Mouse (Mus musculus) megakaryocyte, embryonic 14.5 days (primary cell): ENCODE results near the gene Gm43552. TPM values are rescaled to one million over a fixed set of nuclear protein-coding genes. Genes with fewer than 3 reads are reported as not detected.

Experiments
- H3K27me3 ChIP-seq: replicated peaks from 2 replicates; pipeline ENCODE3; 2012; ENCODE audit warnings: inconsistent platforms
- H3K36me3 ChIP-seq: replicated peaks from 2 replicates; pipeline ENCODE3; 2012; ENCODE audit warnings: low read length, inconsistent platforms, mixed read lengths
- H3K4me1 ChIP-seq: 2 replicates; pipeline ENCODE4 v1.6.1; 2012; ENCODE audit warnings: inconsistent platforms
- H3K4me3 ChIP-seq: replicated peaks from 2 replicates; pipeline ENCODE3; 2012; ENCODE audit warnings: moderate library complexity, mild to moderate bottlenecking, inconsistent platforms
- H3K9me3 ChIP-seq: 2 replicates; pipeline ENCODE4 v1.6.1; 2012; ENCODE audit warnings: inconsistent platforms
- FLI1 ChIP-seq: IDR thresholded peaks from 2 replicates; pipeline ENCODE4 v1.6.1; 2012; ENCODE audit warnings: low read length, inconsistent platforms, mixed read lengths
- GATA1 ChIP-seq: IDR thresholded peaks from 3 replicates; pipeline ENCODE4 v1.6.1; 2012; ENCODE audit warnings: mixed read lengths, low read length, inconsistent platforms, borderline replicate concordance
- polyA plus RNA-seq: library from polyadenylated mRNA; stranded (reverse); fragments of >175 nt; gene quantifications from 2 replicates; pipeline ENCODE4 v1.2.3, GENCODE M21; 2012; ENCODE audit warnings: low replicate concordance; ENCODE audit not compliant: insufficient read depth

Gene Gm43552
- polyA plus RNA-seq, 1 experiment, result 52.6 TPM

GRCm38 (mm10) chr5:65475806-65476205 lies 16.8 kb downstream of the Gm43552 start:
- no peaks in the 10 kb centered on the region for H3K9me3 ChIP-seq
- no peak overlapping the region for H3K4me3 ChIP-seq
- peaks cover 73% of the 10 kb centered on the region for H3K4me1 ChIP-seq
- TF ChIP-seq GATA1, result no peak
- no peak for TF ChIP-seq FLI1
- H3K27me3 ChIP-seq, result no peaks in the 10 kb centered on the region
- peaks cover 58% of the 10 kb centered on the region for H3K36me3 ChIP-seq

DNA sequence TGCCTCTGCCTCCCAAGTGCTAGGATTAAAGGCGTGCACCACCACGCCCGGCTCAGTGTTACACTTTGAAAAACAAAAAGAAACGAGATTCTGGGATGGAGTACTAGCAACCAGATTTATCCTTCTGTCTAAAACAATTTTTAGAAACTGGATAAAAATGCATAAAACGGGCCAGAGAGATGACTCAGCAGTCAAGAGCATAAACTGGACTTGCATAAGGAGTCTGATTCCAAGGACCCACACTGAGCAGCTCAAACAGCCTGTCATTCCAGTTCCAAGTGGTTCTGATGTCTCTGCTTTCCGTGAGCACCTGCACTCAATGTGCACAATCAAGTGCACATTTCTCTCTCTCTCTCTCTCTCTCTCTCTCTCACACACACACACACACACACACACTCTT lies 22.9 kb downstream of the Gm43552 start:
- TF ChIP-seq GATA1, result no peak
- no peak for TF ChIP-seq FLI1
- Histone ChIP-seq H3K4me1 (peaks cover 25% of the 10 kb centered on the region), H3K9me3 (no peaks in the 10 kb centered on the region), H3K36me3 (peaks cover 88% of the 10 kb centered on the region), H3K4me3 (no peak overlapping the region), H3K27me3 (no peaks in the 10 kb centered on the region)

- Histone ChIP-seq H3K4me3 (no peak overlapping the region), H3K27me3 (no peaks in the 10 kb centered on the region), H3K36me3 (peaks cover 89% of the 10 kb centered on the region), H3K4me1 (peaks cover 13% of the 10 kb centered on the region), H3K9me3 (no peaks in the 10 kb centered on the region)
- TF ChIP-seq GATA1, result no peak
- no peak for TF ChIP-seq FLI1
These were observed 25.7 kb downstream of the Gm43552 start for GRCm38 (mm10) chr5:65466911-65467310.

- Histone ChIP-seq H3K27me3 (no peaks in the 10 kb centered on the region), H3K36me3 (peaks cover 87% of the 10 kb centered on the region), H3K4me1 (peaks cover 33% of the 10 kb centered on the region), H3K9me3 (no peaks in the 10 kb centered on the region), H3K4me3 (no peak overlapping the region)
- TF ChIP-seq FLI1, result no peak
- TF ChIP-seq GATA1, result no peak
These were observed 32.3 kb downstream of the Gm43552 start for GRCm38 (mm10) chr5:65460361-65460760.

- H3K36me3 ChIP-seq, result peaks cover 87% of the 10 kb centered on the region
- no peak overlapping the region for H3K4me3 ChIP-seq
- TF ChIP-seq GATA1 (no peak), FLI1 (no peak)
- H3K9me3 ChIP-seq, result no peaks in the 10 kb centered on the region
- no peaks in the 10 kb centered on the region for H3K27me3 ChIP-seq
- peaks cover 33% of the 10 kb centered on the region for H3K4me1 ChIP-seq
These were observed 33.2 kb downstream of the Gm43552 start for GRCm38 (mm10) chr5:65459454-65459853.

- no peaks in the 10 kb centered on the region for H3K9me3 ChIP-seq
- peaks cover 33% of the 10 kb centered on the region for H3K4me1 ChIP-seq
- no peak for TF ChIP-seq GATA1
- TF ChIP-seq FLI1, result no peak
These were observed 34.8 kb downstream of the Gm43552 start for GRCm38 (mm10) chr5:65457846-65458245.

DNA sequence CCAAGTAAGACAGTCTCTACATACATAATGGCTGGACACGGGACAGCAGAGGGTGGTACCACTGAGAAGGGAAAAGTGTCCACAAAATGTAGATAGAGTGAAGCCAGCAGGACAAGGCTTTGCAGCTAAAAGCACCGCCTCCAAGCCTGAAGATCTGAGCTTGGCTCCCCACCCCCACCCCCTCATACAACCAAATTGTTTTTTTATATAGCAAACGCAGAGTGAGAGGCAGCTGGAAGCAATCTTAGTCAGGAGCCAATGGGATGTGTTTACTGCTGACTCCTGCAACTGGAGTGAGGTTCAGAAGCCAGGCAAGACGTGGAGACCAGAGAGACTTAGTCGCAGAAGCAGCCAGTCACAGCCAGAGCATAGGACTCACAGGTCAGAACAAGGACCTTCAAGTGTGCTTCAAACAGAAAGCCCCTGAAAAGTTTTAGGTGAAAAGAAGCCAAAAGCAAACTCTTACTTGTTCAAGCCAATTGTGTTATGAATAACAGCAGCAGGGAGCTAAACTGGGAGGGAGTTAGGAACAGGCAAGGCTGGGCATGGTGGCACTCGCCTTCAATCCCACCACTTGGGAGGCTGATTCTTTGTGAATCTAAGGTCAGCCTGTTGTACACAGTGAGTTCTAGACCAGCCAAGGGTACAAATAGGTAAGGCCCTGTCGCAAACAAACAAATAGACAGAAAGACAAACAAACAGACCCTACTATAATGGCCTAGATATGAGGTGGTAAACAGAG lies 35.4 kb downstream of the Gm43552 start:
- no peak overlapping the region for H3K4me3 ChIP-seq
- no peaks in the 10 kb centered on the region for H3K9me3 ChIP-seq
- H3K36me3 ChIP-seq, result peaks cover 91% of the 10 kb centered on the region
- peaks cover 33% of the 10 kb centered on the region for H3K4me1 ChIP-seq
- TF ChIP-seq FLI1, result no peak
- no peak for TF ChIP-seq GATA1
- no peaks in the 10 kb centered on the region for H3K27me3 ChIP-seq

More at GRCm38 (mm10) chr5:65457846-65458245, 34.8 kb downstream of the Gm43552 start:
- Histone ChIP-seq H3K27me3 (no peaks in the 10 kb centered on the region), H3K4me3 (no peak overlapping the region), H3K36me3 (peaks cover 90% of the 10 kb centered on the region)

DNA sequence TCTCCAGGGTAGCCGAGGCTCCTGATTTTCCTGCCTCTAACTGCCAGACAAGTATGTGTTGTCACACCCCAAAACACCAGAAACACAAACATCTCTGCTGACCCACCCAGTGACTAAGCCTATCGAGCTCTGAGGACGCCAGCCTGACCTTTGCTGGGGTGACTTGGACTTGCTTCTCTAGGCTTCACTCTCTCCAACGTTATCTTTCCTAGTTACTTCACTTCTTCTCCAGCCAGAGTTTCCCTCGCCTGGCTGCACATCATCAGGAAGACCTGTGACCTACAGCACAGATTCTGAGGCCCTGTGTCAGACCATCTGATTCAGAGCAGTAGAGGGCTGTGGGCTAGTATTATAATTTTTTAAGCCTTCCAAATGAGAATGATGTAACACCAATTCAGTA lies 37.9 kb downstream of the Gm43552 start:
- H3K4me1 ChIP-seq, result peaks cover 21% of the 10 kb centered on the region
- TF ChIP-seq GATA1 (no peak), FLI1 (no peak)

GRCm38 (mm10) chr5:65448941-65449340 lies 43.7 kb downstream of the Gm43552 start:
- H3K36me3 ChIP-seq, result peaks cover 91% of the 10 kb centered on the region
- H3K27me3 ChIP-seq, result no peaks in the 10 kb centered on the region
- TF ChIP-seq GATA1 (no peak), FLI1 (no peak)
- peaks cover 16% of the 10 kb centered on the region for H3K4me1 ChIP-seq
- no peaks in the 10 kb centered on the region for H3K9me3 ChIP-seq
- no peak overlapping the region for H3K4me3 ChIP-seq

More for the DNA sequence above, 37.9 kb downstream of the Gm43552 start:
- Histone ChIP-seq H3K27me3 (no peaks in the 10 kb centered on the region), H3K4me3 (no peak overlapping the region), H3K9me3 (no peaks in the 10 kb centered on the region), H3K36me3 (peaks cover 95% of the 10 kb centered on the region)

- TF ChIP-seq GATA1, result no peak
- TF ChIP-seq FLI1, result no peak
- H3K4me3 ChIP-seq, result no peak overlapping the region
- H3K4me1 ChIP-seq, result peaks cover 16% of the 10 kb centered on the region
- H3K36me3 ChIP-seq, result peaks cover 87% of the 10 kb centered on the region
- H3K27me3 ChIP-seq, result no peaks in the 10 kb centered on the region
- no peaks in the 10 kb centered on the region for H3K9me3 ChIP-seq
These were observed 44.8 kb downstream of the Gm43552 start for GRCm38 (mm10) chr5:65447826-65448225.

- no peak overlapping the region for H3K4me3 ChIP-seq
- H3K27me3 ChIP-seq, result no peaks in the 10 kb centered on the region
- peaks cover 84% of the 10 kb centered on the region for H3K36me3 ChIP-seq
- no peaks in the 10 kb centered on the region for H3K9me3 ChIP-seq
- TF ChIP-seq GATA1 (no peak), FLI1 (no peak)
- peaks cover 16% of the 10 kb centered on the region for H3K4me1 ChIP-seq
These were observed 45.9 kb downstream of the Gm43552 start for GRCm38 (mm10) chr5:65446756-65447155.
